8 mouse cellular contexts compared by ENCODE assay signal in genomic region chr12:57231085-57231875, GRCm38 (mm10). TPM values are rescaled to one million over a fixed set of nuclear protein-coding genes. Genes with fewer than 3 reads are reported as not detected.
DNase-seq lines count a peak whose midpoint lies in the region; ATAC-seq and TF ChIP-seq lines count a peak whose summit lies in the region.

No protein-coding gene starts in this region.

- H3K4me2 ChIP-seq in forebrain, embryonic 14.5 days (ENCODE audit: low read length) = peak overlapping the region; percentile 65

- peak; percentile 17 to 24 for DNase-seq in cerebellum, adult 2 months
- no peak for DNase-seq in cerebellum, adult 11-12 months
- peak; percentile 49 for DNase-seq in brain, embryonic 14.5 days (ENCODE audit: low read depth)
- peak; percentile 16 for DNase-seq in forebrain, embryonic 14.5 days (ENCODE audit: low spot score)
- DNase-seq in kidney, adult 8-10 months = peak; percentile 61 to 74
- DNase-seq in lung, postnatal 10 days = peak; percentile 33
- DNase-seq in retina, embryonic 14.5 days (ENCODE audit: low spot score) = peak; percentile 23
- DNase-seq in gastrocnemius, adult 8-10 months (ENCODE audit: low spot score in 2 of 2) = no peak

- no peak for ATAC-seq in forebrain, embryonic 14.5 days

- no peaks in the 10 kb centered on the region for H3K36me3 ChIP-seq in forebrain, embryonic 14.5 days (ENCODE audit: control insufficient read depth, insufficient read depth, low read length)

- H3K4me3 ChIP-seq in cerebellum, adult 2 months (replicated peaks; ENCODE audit: insufficient read depth, low read depth, low read length) = peak overlapping the region; percentile 27
- peak overlapping the region; percentile 77 for H3K4me3 ChIP-seq in forebrain, embryonic 14.5 days (ENCODE audit: low read depth, low read length)

- no peak overlapping the region for H3K27ac ChIP-seq in cerebellum, adult 2 months (ENCODE audit: insufficient read depth, low read length)
- H3K27ac ChIP-seq in forebrain, embryonic 14.5 days (ENCODE audit: low read depth, low read length) = no peak overlapping the region

- H3K9me3 ChIP-seq in forebrain, embryonic 14.5 days (replicated peaks; ENCODE audit: control insufficient read depth, low read length) = no peaks in the 10 kb centered on the region

- no peaks in the 10 kb centered on the region for H3K4me1 ChIP-seq in cerebellum, adult 2 months (ENCODE audit: control insufficient read depth, insufficient read depth, low read length)
- H3K4me1 ChIP-seq in forebrain, embryonic 14.5 days (ENCODE audit: control insufficient read depth, insufficient read depth, low read length) = peaks cover 8% of the 10 kb centered on the region; the same call in 1 of the 2 replicates

- TF ChIP-seq CTCF in cerebellum, adult 2 months (IDR thresholded peaks at IDR 0.05; ENCODE audit: borderline replicate concordance, insufficient read depth, low read depth, low read length) = no peak
- no peak for TF ChIP-seq CTCF in brain, embryonic 14.5 days (IDR thresholded peaks at IDR 0.05; ENCODE audit: borderline replicate concordance, extremely low read depth, insufficient read depth, insufficient read length)

- H3K27me3 ChIP-seq in cerebellum, adult 2 months (ENCODE audit: control insufficient read depth, insufficient read depth, low read length) = no peaks in the 10 kb centered on the region
- H3K27me3 ChIP-seq in forebrain, embryonic 14.5 days (replicated peaks; ENCODE audit: control insufficient read depth, insufficient read depth, low read length) = no peaks in the 10 kb centered on the region

- peak overlapping the region; percentile 83; the same call in 1 of the 2 replicates for H3K9ac ChIP-seq in forebrain, embryonic 14.5 days (ENCODE audit: low read length)

- no peak for TF ChIP-seq POLR2A in cerebellum, adult 2 months (IDR thresholded peaks at IDR 0.05; ENCODE audit: borderline replicate concordance, insufficient read depth, low read length)
- TF ChIP-seq POLR2A in brain, embryonic 14.5 days (IDR thresholded peaks at IDR 0.05; ENCODE audit: borderline replicate concordance, extremely low read depth, insufficient read depth, insufficient read length, poor library complexity, severe bottlenecking) = no peak

- 71% methylated on average over 14 of the region's 14 CpGs for WGBS in cerebellum, adult 2 months
- 80% methylated on average over 14 of the region's 14 CpGs for WGBS in forebrain, embryonic 14.5 days

RNA-seq across cellular contexts. Expression of gene Mipol1, which starts 1.1 kb away (rescaled TPM):
- polyA plus RNA-seq in cerebellum, adult 2 months (2012; rRNA removed) = 7.1 and 7.2 TPM in 2 replicates
- 2.9 TPM in 2 replicates for polyA plus RNA-seq in brain, embryonic 14.5 days (2012; rRNA removed)
- polyA plus RNA-seq in forebrain, embryonic 14.5 days (2014; fragmentation: Nextera tagmentation; extraction: Ambion mirVana) = 5.5 and 6.4 TPM in 2 replicates
- 1 to 10 TPM; 2.5 to 3.8 (median 3.1) TPM for total RNA-seq in gastrocnemius, adult 8-10 months (2022)

RNA-seq across cellular contexts. Expression of gene Prps1l3, which starts 1.1 kb away (rescaled TPM):
- 12.0 and 13.7 TPM in 2 replicates for polyA plus RNA-seq in cerebellum, adult 2 months (2012; rRNA removed)
- polyA plus RNA-seq in brain, embryonic 14.5 days (2012; rRNA removed) = 20.8 and 21.6 TPM in 2 replicates
- 50.4 and 51.1 TPM in 2 replicates for polyA plus RNA-seq in forebrain, embryonic 14.5 days (2014; fragmentation: Nextera tagmentation; extraction: Ambion mirVana)
- total RNA-seq in gastrocnemius, adult 8-10 months (2022) = 10 to 100 TPM; 28.3 to 32.6 (median 30.4) TPM

RNA-seq across cellular contexts. Expression of gene Slc25a21, which starts 34.0 kb away (rescaled TPM):
- polyA plus RNA-seq in cerebellum, adult 2 months (2012; rRNA removed) = 0.62 TPM in 2 replicates
- polyA plus RNA-seq in brain, embryonic 14.5 days (2012; rRNA removed) = 0.14 TPM in 1 of 2 replicates, not detected in the other
- polyA plus RNA-seq in forebrain, embryonic 14.5 days (2014; fragmentation: Nextera tagmentation; extraction: Ambion mirVana) = 0.16 TPM in 1 of 2 replicates, not detected in the other
- under 1 TPM in 1 of 4 experiments, not detected in 3; 0.36 TPM for total RNA-seq in gastrocnemius, adult 8-10 months (2022)

Comparison
In these comparisons a context has a peak if more than half of its experiments do, and no peak if none do; other contexts are left out.
1. DNase-seq: peak in cerebellum, adult 2 months (2 of 2), brain, embryonic 14.5 days (single experiment), forebrain, embryonic 14.5 days (single experiment), kidney, adult 8-10 months (2 of 2), lung, postnatal 10 days (single experiment) and retina, embryonic 14.5 days (single experiment); none in cerebellum, adult 11-12 months (single experiment) and gastrocnemius, adult 8-10 months (0 of 2).